Mouse (Mus musculus) cerebellum, adult 11-12 months (tissue): ENCODE data around the gene Rrm1.
"Not testable (repeated sequence)": the region's sequence is repeated elsewhere in the genome, so short reads cannot be mapped to it uniquely, and the experiment has no call there.

Experiments used
- DNase-seq: peaks from one replicate; pipeline ENCODE4 v3.0.0; 2022

The Rrm1 gene

GRCm38 (mm10) chr7:102478425-102478824 lies 36.9 kb downstream of the Rrm1 start:
- no peak for DNase-seq

- no peak for DNase-seq
Observed at GRCm38 (mm10) chr7:102478926-102479325, 37.4 kb downstream of the Rrm1 start.

GRCm38 (mm10) chr7:102479368-102480078 lies 38.0 kb downstream of the Rrm1 start:
- no peak for DNase-seq

GRCm38 (mm10) chr7:102480821-102481220 lies 39.3 kb downstream of the Rrm1 start:
- no peak for DNase-seq

GRCm38 (mm10) chr7:102481579-102481978 lies 40.1 kb downstream of the Rrm1 start, which contains the start of gene Olfr543:
Gene Olfr543 (minus strand): TSS chr7:102481679.
- DNase-seq = no peak

GRCm38 (mm10) chr7:102483665-102484064 lies 42.2 kb downstream of the Rrm1 start:
- no peak for DNase-seq

GRCm38 (mm10) chr7:102484766-102485165 lies 43.3 kb downstream of the Rrm1 start:
- DNase-seq = not testable (repeated sequence)

GRCm38 (mm10) chr7:102486105-102486504 lies 44.6 kb downstream of the Rrm1 start:
- no peak for DNase-seq

GRCm38 (mm10) chr7:102488161-102488560 lies 46.7 kb downstream of the Rrm1 start, which contains the start of gene Olfr544:
Gene Olfr544 (minus strand): TSS chr7:102488313.
- no peak for DNase-seq

- DNase-seq = not testable (repeated sequence)
Observed at GRCm38 (mm10) chr7:102494416-102494815, 52.9 kb downstream of the Rrm1 start.

GRCm38 (mm10) chr7:102499473-102499872 lies 58.0 kb downstream of the Rrm1 start, which contains the start of gene Olfr545:
Gene Olfr545 (minus strand): TSS chr7:102499573.
- no peak for DNase-seq

GRCm38 (mm10) chr7:102501986-102502385 lies 60.5 kb downstream of the Rrm1 start:
- peak; percentile 57 for DNase-seq

GRCm38 (mm10) chr7:102506848-102507247 lies 65.4 kb downstream of the Rrm1 start:
- peak; percentile 58 for DNase-seq

- DNase-seq = no peak
Observed at GRCm38 (mm10) chr7:102508066-102508465, 66.6 kb downstream of the Rrm1 start.

GRCm38 (mm10) chr7:102508666-102509065 lies 67.2 kb downstream of the Rrm1 start:
- no peak for DNase-seq

- DNase-seq = no peak
Observed at GRCm38 (mm10) chr7:102509726-102510125, 68.2 kb downstream of the Rrm1 start.

GRCm38 (mm10) chr7:102511927-102512326 lies 70.4 kb downstream of the Rrm1 start:
- DNase-seq = no peak

GRCm38 (mm10) chr7:102512814-102513435 lies 71.4 kb downstream of the Rrm1 start:
- peak; percentile 75 for DNase-seq

GRCm38 (mm10) chr7:102514144-102514543 lies 72.6 kb downstream of the Rrm1 start:
- no peak for DNase-seq

- peak; percentile 41 for DNase-seq
Observed at GRCm38 (mm10) chr7:102516261-102517050, 75.0 kb downstream of the Rrm1 start.

GRCm38 (mm10) chr7:102517051-102517335 lies 75.5 kb downstream of the Rrm1 start:
- no peak for DNase-seq
